Mouse (Mus musculus) frontal cortex, postnatal 25 days (tissue): Measurements from ENCODE around the gene Vangl1.
"Not testable (repeated sequence)": the region's sequence is repeated elsewhere in the genome, so short reads cannot be mapped to it uniquely, and the experiment has no call there.

Experiments used
- DNase-seq, 2 experiments: peaks; one replicate each; pipeline ENCODE4 v3.0.0; 2022; ENCODE audit warnings: low spot score in 2 of 2

Gene Vangl1

DNA sequence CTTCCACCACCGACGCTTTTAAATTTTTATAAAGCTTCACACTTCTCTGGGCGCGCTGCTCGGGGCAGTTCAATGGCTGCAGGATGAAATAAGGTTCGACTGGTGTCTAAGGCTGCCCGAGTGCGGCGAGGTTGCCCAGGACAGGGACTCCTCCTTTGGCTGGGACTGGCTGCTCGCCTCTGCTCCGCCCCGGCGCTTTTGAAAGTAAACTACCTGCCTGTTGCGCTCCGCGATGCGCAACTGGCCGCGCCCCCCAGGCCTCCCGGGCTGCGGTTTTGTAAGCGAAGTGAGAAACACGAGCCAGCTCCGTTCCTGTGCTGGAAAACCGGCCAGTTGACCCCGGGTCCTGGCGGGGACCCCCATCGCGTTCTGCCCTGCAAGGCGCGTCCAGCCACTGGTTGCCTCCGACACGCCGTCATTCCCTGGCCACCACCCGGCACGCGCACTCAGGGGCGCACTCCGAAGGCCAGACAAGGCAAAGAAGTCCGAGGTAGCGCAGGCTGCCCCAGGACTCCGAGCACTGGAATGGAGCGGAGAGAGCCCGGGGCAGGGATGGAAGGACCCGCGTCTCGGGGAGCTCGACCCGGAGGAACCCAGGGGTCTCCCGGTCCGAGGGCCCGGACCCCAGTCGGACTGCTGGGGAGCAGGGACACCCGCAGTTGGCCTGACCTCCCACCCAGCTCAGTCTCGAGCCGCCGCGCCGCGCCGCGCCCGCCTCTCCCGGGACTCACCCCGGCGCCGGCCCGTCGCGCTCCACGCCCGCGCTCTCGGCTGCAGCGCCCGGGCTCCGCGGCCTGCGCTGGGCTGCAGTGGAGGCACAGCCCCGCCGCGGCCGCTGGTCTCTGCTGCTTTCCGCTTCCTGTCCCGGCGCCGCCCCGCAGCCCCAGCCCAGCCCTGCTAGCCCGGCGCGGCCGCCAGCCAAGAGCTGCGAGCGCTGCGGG, at the start of gene Vangl1:
Gene Vangl1, minus strand, starts transcription at position 913 of the 941 bp plus-strand sequence.
- DNase-seq = peak in 1 of 2 experiments; percentile 17

GRCm38 (mm10) chr3:102253554-102253953, 49.1 kb upstream of the Vangl1 start:
- no peak for DNase-seq

- DNase-seq = no peak
These were observed 48.4 kb upstream of the Vangl1 start for GRCm38 (mm10) chr3:102252927-102253326.

DNA sequence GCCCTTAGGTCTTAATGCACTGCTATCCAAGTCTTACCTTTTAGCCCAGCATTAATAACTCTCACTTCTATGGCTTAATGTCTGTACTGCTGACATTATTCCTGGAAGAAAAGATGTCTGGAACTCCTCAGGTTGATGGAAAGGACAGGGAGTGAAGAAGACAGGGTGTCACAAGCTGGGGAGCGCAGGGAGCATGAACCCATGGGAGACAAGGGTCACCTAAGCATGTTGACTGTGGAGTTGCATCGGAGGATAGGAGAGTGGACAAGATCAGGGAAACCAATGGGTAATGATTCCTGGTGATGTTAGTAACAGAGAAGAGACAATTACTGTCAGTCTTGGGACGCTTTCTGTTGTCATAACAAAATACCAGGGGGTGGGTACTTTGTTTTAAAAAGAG, 46.4 kb upstream of the Vangl1 start:
- no peak for DNase-seq

- DNase-seq = peak; percentile 57 to 63
These were observed 45.0 kb upstream of the Vangl1 start for GRCm38 (mm10) chr3:102249401-102249991.

- DNase-seq = no peak
These were observed 40.1 kb upstream of the Vangl1 start for GRCm38 (mm10) chr3:102244601-102245000.

DNA sequence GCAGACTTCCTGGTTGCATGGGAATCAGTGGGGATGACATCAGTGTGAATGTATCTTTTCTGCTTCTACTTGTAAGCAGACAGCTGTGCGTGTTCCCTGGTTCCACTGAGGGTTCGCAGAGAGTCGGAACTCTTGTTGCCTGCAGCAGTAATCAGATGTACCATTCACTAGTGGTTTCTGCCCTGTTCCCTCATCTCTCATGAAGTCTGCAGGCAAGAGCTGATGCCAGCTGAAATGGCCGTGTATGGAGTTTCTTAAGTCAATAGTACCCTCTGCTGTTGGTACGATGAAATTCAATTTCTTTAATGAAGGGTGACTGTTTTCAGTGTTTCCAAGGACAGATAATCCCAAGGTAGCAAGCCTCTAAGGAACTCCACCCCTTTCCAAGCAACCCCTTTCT, 38.4 kb upstream of the Vangl1 start:
- DNase-seq = peak; percentile 13 to 18

GRCm38 (mm10) chr3:102231418-102232134, 27.1 kb upstream of the Vangl1 start:
- DNase-seq = no peak

DNA sequence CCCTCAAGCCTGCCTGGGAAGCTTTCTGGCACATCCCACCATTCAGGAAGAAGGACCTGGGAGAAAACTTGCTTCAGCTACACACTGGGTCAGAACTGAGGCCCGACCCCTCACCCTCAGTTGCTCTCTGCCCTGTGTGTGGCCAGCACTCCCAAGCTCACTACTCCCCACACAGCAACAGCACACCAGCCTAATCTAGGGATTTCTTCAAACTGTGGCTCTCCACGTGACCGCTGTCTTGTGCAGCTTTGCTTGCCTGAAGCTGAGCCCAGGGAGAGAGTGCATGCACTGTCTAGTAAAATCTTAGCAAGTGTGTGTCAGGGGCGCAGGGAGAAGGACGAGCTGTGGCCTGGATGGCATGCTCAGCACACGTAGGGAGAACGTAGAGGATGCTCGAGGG, 18.3 kb upstream of the Vangl1 start:
- DNase-seq = no peak

GRCm38 (mm10) chr3:102218301-102218700, 13.8 kb upstream of the Vangl1 start:
- no peak for DNase-seq

DNA sequence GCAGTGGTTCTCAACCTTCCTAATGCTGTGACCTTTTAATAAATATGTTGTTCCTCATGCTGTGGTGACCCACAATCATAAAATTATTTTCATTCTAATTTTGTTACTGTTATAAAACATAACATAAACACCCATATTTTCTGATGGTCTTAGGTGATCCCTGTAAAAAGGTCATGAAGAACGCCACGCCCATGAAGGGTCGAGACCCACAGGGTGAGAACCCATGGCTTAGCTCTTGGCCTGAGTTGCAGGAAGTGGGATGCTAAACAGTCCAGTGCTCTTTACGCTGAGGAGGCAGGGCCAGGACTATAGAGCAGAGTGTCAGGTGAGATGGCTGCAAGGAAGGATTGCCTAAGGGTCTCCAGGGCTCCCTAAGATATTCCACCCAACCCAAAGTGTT, 10.2 kb upstream of the Vangl1 start:
- DNase-seq = no peak

DNA sequence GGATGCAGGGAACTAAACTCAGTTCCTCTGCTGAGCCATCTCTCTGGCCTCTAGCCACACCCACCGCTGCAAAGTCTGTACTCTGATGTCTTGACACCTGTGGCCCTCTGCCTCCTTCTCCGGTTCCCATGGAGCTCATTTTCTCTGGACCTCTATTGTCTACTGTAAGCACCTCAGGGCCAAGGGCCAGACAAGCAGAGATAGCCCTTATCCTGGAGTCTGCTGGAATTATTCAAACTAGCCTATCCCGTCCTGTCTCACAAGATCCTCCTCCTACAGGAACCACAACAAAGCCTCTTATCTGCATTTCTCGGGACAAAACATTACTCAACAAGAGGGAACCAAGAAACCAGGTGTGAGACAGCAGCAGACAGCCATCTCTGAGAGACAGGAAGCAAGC, 9.8 kb upstream of the Vangl1 start:
- no peak for DNase-seq

DNA sequence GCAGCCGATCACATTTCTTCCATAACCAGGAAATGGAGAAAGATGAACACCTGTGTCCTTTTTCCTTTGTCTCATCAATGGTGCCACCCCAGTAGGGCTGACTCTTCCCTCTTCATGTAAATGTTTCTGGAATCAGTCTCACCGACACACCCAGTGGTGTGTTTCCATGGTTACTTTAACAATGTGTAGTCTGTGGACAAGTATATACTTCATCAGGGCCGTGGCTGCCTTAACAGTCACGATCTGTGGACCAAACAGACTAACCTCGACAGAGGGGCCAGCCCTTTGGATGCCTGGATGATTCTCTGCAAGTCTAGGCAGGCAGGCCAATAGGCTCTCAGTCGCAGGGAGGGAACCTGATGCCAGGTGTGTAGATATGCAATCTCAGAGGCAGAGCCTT, 8.4 kb upstream of the Vangl1 start:
- DNase-seq = no peak

DNA sequence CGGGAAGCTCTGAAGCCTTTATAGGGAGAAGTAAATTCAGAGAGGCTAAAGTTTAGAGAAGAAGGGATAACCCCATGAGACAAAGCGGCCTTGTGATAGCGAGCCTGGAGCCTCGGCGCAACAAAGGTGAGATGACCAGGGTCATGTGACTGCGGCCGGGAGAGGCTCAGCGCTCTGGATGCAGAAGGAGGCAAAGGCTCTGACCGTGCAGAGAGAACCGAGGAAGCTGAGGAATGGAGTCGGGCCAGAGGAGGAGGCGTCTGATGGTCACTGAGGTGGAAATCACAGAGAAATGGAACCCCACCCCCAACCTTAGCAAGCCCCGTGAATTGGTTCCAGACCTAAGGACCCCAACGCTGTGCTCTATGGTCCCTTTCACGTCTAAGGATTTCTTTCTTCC, 7.8 kb upstream of the Vangl1 start:
- no peak for DNase-seq

DNA sequence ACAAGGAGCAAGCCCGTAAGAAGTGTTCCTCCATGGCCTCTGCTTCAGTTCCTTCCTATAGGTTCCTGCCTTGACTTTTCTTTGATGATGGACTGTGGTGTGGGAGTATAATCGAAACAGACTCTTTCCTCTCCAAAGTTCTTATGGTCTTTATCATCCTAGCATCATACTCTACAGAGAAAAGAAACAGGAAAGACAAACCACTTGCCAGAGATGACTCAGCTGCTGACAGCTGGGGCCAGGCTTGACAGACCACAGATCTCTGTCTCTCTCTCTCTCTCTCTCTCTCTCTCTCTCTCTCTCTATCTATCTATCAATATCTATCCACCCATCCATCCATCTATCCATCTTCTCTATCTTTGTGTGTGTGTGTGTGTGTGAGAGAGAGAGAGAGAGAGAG, 6.8 kb upstream of the Vangl1 start:
- DNase-seq = no peak

DNA sequence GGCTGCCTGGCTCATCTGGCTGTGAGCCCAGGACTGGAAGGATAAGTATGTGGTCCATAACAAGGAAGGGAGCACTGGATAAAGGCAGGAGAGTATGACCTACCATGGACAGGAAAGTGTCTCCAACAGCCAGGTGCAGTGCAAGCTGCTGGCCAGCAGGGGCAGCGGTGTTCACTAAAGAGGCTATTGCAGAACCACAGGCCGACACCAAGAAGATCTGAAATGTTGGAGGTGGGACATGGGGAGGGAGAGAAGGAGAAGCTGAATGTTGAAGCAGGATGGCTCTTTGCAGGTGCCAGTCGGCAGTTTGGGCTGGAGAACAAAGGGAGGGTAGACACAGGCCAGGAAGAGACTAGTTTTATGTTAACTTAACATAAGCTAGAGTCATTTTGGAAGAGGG, 6.3 kb upstream of the Vangl1 start:
- DNase-seq = no peak

DNA sequence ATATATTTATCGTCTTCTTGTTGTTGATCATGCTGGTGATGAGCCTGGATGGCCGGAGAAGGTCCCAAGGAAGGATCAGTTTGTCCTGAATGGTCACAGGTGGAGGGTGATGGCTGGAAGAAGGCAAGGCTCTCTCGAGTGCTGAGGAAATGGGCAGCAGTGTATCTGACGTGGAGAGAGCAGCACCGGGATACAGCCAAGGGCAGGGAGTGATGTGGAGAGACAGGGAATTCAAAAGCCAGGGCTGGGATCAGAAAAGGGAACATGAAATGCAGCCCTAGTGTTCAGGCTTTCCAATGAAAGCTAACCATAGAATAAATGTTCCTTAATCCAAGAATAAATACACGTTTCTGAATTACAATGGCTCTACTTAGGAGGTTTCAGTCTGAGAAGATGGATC, 4.4 kb upstream of the Vangl1 start:
- DNase-seq = no peak

DNA sequence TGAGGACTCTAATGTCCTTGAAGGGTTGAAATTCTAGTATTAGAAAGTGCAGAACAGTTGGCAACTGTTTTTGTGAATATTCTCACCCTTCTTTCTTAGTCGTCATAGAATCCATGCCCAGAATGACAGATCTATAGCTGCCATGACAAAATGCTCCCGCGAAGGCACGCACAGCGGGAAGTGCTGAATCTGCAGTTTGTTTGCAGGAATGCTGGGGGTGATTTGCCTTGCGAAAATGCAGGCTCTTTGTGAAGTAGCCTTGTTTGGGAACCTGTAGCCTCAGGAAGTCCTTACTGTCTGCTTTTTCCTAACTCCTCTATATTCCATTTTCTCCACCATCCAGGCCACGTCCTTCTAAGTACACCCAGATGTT, 951 bp upstream of the Vangl1 start:
- DNase-seq = no peak

- DNase-seq = not testable (repeated sequence)
These were observed 403 bp upstream of the Vangl1 start for GRCm38 (mm10) chr3:102204734-102205457.

GRCm38 (mm10) chr3:102203131-102203530, 1.4 kb downstream of the Vangl1 start:
- no peak for DNase-seq

- no peak for DNase-seq
These were observed 4.5 kb downstream of the Vangl1 start for GRCm38 (mm10) chr3:102199991-102200390.

DNA sequence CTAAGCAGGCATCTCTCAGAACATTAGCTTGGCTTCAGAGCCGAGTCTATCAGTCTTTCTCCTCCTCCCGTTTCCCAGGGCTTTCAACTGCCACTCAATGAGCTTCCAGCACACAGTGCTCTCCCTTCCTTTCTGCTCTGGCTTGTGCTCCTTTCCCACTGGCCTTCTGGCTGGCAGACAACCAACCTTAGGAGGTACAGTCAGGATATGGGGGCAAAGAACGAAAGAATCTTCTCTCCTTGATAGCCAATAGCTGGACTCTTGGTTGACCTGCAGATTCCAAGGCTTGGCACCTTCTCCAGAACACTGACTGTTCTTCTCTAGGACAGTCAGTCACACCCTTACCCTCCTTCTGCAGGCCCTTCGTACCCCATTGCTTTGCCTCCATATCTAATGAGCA, 5.3 kb downstream of the Vangl1 start:
- no peak for DNase-seq
